Mouse (Mus musculus): ENCODE measurements around the gene Nectin2. TPM values are rescaled to one million over a fixed set of nuclear protein-coding genes. Genes with fewer than 3 reads are reported as not detected.

Gene Nectin2
- total and polyA plus RNA-seq, 2 experiments from 2014 or later, result 55.3 to 75.3 TPM

DNA sequence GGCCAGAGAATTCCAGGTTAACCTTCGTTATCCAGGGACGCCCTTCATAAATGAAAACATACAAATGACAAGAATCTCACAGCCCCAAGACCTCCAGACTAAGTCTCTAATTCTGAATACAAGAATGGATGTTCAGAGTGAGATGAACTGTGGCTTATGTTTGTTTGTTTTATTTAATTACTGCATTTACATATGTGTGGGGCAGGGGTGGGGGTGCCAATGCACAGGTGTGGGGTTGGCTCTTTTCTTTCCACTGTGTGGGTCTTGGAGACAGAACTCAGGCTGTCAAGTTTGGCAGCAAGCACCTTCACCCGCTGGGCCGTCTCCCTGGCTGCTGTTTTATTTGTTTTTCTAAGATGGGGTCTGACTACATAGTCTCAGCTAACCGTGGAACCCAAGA, 7.8 kb downstream of the Nectin2 start:
- H3K36me3 ChIP-seq (ENCODE audit: insufficient read depth, low read length), result peaks cover 8% of the 10 kb centered on the region
- no peak overlapping the region for H3K4me2 ChIP-seq (ENCODE audit: low read depth, low read length, poor library complexity, severe bottlenecking)
- no peak for DNase-seq (ENCODE audit: low spot score)
- H3K27ac ChIP-seq (ENCODE audit: low read depth, low read length), result no peak overlapping the region
- ATAC-seq (ENCODE audit: low FRiP score), result no peak
- no peak overlapping the region for H3K4me3 ChIP-seq (ENCODE audit: low read depth, low read length)
- no peak for TF ChIP-seq CTCF (IDR thresholded peaks at IDR 0.05)
- H3K9me3 ChIP-seq (ENCODE audit: low read length), result no peaks in the 10 kb centered on the region
- H3K4me1 ChIP-seq (ENCODE audit: insufficient read depth, low read length), result peaks cover 8% of the 10 kb centered on the region
- WGBS, result 54% methylated on average over 5 of the region's 5 CpGs
- no peak overlapping the region for H3K9ac ChIP-seq (replicated peaks; ENCODE audit: low read length, poor library complexity, severe bottlenecking)
- no peaks in the 10 kb centered on the region for H3K27me3 ChIP-seq (ENCODE audit: insufficient read depth, low read length)

DNA sequence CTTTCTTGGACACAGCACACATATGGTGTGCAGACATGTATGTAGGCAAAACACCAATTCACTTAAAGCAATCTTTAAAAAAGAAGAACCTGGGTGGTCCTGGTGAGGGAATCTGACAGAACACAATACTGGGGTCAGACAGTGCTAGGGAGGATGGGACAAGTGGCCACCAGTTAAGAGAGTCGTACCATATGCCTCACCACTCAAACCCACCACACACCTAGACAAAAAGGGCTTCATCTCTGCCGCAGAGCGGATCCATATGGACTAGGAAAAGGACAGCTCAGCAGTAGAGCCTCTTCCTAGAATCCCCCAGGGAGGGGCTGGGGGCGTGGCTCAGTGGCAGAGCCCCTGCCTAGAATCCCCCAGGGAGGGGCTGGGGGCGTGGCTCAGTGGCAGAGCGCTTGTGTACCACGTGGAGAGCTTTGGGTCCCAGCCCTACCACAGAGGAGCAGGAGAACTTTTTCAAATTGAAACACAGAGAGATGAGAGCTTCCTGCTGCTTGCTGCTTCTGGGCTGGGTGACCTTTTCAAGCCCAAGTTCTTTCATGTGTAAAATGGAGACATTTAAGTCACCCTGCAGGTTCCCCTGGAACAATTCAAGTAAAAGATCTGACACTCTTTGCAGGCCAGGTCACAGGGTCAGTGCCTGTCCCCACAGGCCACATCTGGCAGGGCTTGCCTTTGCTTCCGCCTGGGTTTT, 8.8 kb downstream of the Nectin2 start:
- H3K4me3 ChIP-seq (ENCODE audit: low read depth, low read length), result no peak overlapping the region
- no peaks in the 10 kb centered on the region for H3K9me3 ChIP-seq (ENCODE audit: low read length)
- no peaks in the 10 kb centered on the region for H3K27me3 ChIP-seq (ENCODE audit: insufficient read depth, low read length)
- H3K9ac ChIP-seq (replicated peaks; ENCODE audit: low read length, poor library complexity, severe bottlenecking), result no peak overlapping the region
- TF ChIP-seq CTCF (IDR thresholded peaks at IDR 0.05), result no peak
- H3K4me2 ChIP-seq (ENCODE audit: low read depth, low read length, poor library complexity, severe bottlenecking), result no peak overlapping the region
- no peak overlapping the region for H3K27ac ChIP-seq (ENCODE audit: low read depth, low read length)
- H3K4me1 ChIP-seq (ENCODE audit: insufficient read depth, low read length), result no peaks in the 10 kb centered on the region
- ATAC-seq (ENCODE audit: low FRiP score) (no peak), DNase-seq (ENCODE audit: low spot score) (no peak)
- 15% methylated on average over 8 of the region's 8 CpGs for WGBS
- peaks cover 17% of the 10 kb centered on the region for H3K36me3 ChIP-seq (ENCODE audit: insufficient read depth, low read length)

DNA sequence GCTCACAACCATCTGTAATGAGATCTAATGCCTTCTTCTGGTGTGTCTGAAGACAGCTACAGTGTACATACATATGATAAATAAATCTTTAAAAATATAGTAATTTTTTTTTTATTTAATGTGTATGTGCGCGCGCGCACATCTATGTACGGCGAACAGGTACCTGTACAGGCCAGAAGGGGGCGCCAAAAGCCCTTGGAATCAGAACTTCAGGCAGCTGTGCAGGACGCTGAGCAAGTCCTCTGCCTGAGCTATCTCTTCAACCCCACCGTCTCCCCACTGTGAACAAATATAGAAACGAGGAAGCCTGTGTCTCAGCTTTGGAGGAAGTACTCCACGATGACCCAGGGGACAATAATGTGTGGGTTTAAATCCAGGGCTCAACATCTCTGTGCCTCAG, 10.0 kb downstream of the Nectin2 start:
- no peak overlapping the region for H3K9ac ChIP-seq (replicated peaks; ENCODE audit: low read length, poor library complexity, severe bottlenecking)
- no peaks in the 10 kb centered on the region for H3K9me3 ChIP-seq (ENCODE audit: low read length)
- no peaks in the 10 kb centered on the region for H3K4me1 ChIP-seq (ENCODE audit: insufficient read depth, low read length)
- peak; percentile 25; the same call in 1 of the 2 replicates for TF ChIP-seq CTCF (IDR thresholded peaks at IDR 0.05)
- peaks cover 20% of the 10 kb centered on the region for H3K36me3 ChIP-seq (ENCODE audit: insufficient read depth, low read length)
- no peak overlapping the region for H3K27ac ChIP-seq (ENCODE audit: low read depth, low read length)
- 88% methylated on average over 11 of the region's 11 CpGs for WGBS
- no peak for DNase-seq (ENCODE audit: low spot score)
- no peak for ATAC-seq (ENCODE audit: low FRiP score)
- no peak overlapping the region for H3K4me2 ChIP-seq (ENCODE audit: low read depth, low read length, poor library complexity, severe bottlenecking)
- no peak overlapping the region for H3K4me3 ChIP-seq (ENCODE audit: low read depth, low read length)
- no peaks in the 10 kb centered on the region for H3K27me3 ChIP-seq (ENCODE audit: insufficient read depth, low read length)

DNA sequence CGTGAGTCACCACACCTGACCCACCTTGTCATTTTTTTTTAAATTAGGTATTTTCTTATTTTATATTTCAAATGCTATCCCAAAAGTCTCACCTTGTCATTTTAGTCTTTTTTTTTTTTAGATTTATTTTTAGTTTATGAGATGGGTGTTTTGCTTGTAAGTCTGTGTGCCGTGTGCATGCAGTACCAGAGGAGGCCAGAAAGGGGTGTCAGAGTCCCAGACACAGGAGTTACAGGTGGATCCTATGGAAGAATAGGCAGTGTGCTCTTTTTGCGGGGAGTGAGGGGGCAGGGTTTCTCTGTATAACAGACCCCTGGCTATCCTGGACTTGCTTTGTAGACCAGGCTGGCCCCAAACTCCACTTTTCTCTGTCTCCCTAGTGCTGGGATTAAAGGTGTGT, 11.5 kb downstream of the Nectin2 start:
- ATAC-seq (ENCODE audit: low FRiP score) (no peak), DNase-seq (ENCODE audit: low spot score) (no peak)
- peak; percentile 49 for TF ChIP-seq CTCF (IDR thresholded peaks at IDR 0.05)
- no peak overlapping the region for H3K4me2 ChIP-seq (ENCODE audit: low read depth, low read length, poor library complexity, severe bottlenecking)
- no peak overlapping the region for H3K27ac ChIP-seq (ENCODE audit: low read depth, low read length)
- no peaks in the 10 kb centered on the region for H3K4me1 ChIP-seq (ENCODE audit: insufficient read depth, low read length)
- no peak overlapping the region for H3K9ac ChIP-seq (replicated peaks; ENCODE audit: low read length, poor library complexity, severe bottlenecking)
- peaks cover 28% of the 10 kb centered on the region for H3K36me3 ChIP-seq (ENCODE audit: insufficient read depth, low read length)
- H3K9me3 ChIP-seq (ENCODE audit: low read length), result no peaks in the 10 kb centered on the region
- WGBS, result 87% methylated on average over 3 of the region's 3 CpGs
- H3K27me3 ChIP-seq (ENCODE audit: insufficient read depth, low read length), result no peaks in the 10 kb centered on the region
- no peak overlapping the region for H3K4me3 ChIP-seq (ENCODE audit: low read depth, low read length)

DNA sequence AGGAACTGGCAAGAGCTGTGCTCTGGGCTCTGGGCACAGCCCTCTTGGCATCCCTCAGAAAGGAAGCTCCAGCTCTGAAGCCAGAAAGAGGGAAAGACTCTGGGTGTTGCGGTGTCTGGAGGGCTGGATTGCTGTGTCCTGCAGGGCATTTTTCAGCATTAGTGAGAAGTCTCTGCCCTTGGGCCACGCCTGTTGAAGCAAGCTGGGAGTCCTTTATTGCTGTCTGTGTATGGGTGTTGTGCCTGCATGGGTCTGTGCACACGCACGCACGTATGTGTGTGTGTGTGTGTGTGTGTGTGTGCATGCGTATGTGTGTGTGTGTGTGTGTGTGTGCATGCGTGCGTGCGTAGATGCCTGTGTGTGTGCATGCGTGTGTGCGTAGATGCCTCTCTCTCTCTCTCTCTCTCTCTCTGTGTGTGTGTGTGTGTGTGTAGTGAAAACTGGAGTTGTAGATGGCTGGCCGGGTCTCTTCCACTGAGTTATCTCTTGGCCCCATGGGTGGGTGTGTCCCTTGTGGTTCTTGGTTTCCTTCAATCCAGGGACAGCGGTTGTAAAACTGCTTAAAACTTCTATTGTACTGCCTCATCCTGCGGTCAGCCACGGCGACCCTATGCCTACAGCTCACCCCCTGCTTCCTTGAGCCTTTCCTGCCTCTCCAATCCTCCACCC, 13.8 kb downstream of the Nectin2 start:
- no peak overlapping the region for H3K4me3 ChIP-seq (ENCODE audit: low read depth, low read length)
- H3K9me3 ChIP-seq (ENCODE audit: low read length), result no peaks in the 10 kb centered on the region
- ATAC-seq (ENCODE audit: low FRiP score) (no peak), DNase-seq (ENCODE audit: low spot score) (no peak)
- WGBS, result 93% methylated on average over 16 of the region's 16 CpGs
- H3K36me3 ChIP-seq (ENCODE audit: insufficient read depth, low read length), result peaks cover 47% of the 10 kb centered on the region
- no peak for TF ChIP-seq CTCF (IDR thresholded peaks at IDR 0.05)
- H3K4me2 ChIP-seq (ENCODE audit: low read depth, low read length, poor library complexity, severe bottlenecking), result no peak overlapping the region
- H3K9ac ChIP-seq (replicated peaks; ENCODE audit: low read length, poor library complexity, severe bottlenecking), result no peak overlapping the region
- no peaks in the 10 kb centered on the region for H3K4me1 ChIP-seq (ENCODE audit: insufficient read depth, low read length)
- H3K27ac ChIP-seq (ENCODE audit: low read depth, low read length), result no peak overlapping the region
- no peaks in the 10 kb centered on the region for H3K27me3 ChIP-seq (ENCODE audit: insufficient read depth, low read length)

DNA sequence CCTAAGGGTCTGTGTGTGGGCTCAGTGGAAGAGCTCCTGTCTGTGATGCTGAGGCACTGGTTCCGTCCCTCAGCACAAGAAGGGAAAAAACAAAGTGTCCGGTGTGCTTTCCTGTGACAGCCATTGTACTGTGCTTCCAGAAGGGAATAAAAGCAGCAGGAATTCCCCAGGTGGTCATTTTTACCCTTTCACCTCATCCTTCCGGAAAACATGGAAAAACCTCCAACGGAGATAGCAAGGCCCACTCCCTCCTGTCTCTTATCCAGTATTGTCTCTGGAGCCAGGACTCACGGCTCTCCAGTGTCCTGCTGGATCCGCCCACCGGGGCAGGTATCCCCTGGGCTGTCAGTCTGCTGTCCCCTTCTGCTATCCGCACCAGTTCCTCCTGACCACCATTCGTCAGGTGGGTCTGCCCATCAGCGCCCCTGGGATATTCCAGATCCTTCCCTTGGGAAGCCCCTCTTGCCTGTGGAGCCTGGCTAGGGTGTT, 16.1 kb downstream of the Nectin2 start:
- DNase-seq (ENCODE audit: low spot score), result no peak
- no peak for TF ChIP-seq CTCF (IDR thresholded peaks at IDR 0.05)
- Histone ChIP-seq H3K9me3 (ENCODE audit: low read length) (no peaks in the 10 kb centered on the region), H3K36me3 (ENCODE audit: insufficient read depth, low read length) (peaks cover 69% of the 10 kb centered on the region), H3K4me2 (ENCODE audit: low read depth, low read length, poor library complexity, severe bottlenecking) (no peak overlapping the region), H3K27me3 (ENCODE audit: insufficient read depth, low read length) (no peaks in the 10 kb centered on the region), H3K9ac (replicated peaks; ENCODE audit: low read length, poor library complexity, severe bottlenecking) (no peak overlapping the region), H3K4me3 (ENCODE audit: low read depth, low read length) (no peak overlapping the region), H3K27ac (ENCODE audit: low read depth, low read length) (no peak overlapping the region), H3K4me1 (ENCODE audit: insufficient read depth, low read length) (no peaks in the 10 kb centered on the region)
- WGBS, result 89% methylated on average over 10 of the region's 10 CpGs
- ATAC-seq (ENCODE audit: low FRiP score), result no peak
